Mouse (Mus musculus) macrophage (primary cell): ENCODE measurements around the gene Htra3. TPM values are rescaled to one million over a fixed set of nuclear protein-coding genes. Genes with fewer than 3 reads are reported as not detected.

ENCODE experiments used
- H3K27ac ChIP-seq: fragments of 350-480 bp; formaldehyde crosslinking; 2 replicates; pipeline ENCODE4 v1.9.0; 2021
- H3K36me3 ChIP-seq: fragments of 350-480 bp; formaldehyde crosslinking; 2 replicates; pipeline ENCODE4 v1.9.0; 2021; ENCODE audit errors: inconsistent target
- H3K4me3 ChIP-seq: fragments of 350-480 bp; formaldehyde crosslinking; 2 replicates; pipeline ENCODE4 v1.9.0; 2021; ENCODE audit errors: inconsistent target
- H3K79me2 ChIP-seq: fragments of 350-480 bp; formaldehyde crosslinking; 2 replicates; pipeline ENCODE4 v1.9.0; 2021; ENCODE audit errors: inconsistent target
- WGBS: methylation state at CpG from one replicate; pipeline ENCODE4 v1.1.7; 2026; ENCODE audit warnings: inconsistent platforms; ENCODE audit not compliant: missing documents; 5-methylcytosine and 5-hydroxymethylcytosine counted together
- polyA plus RNA-seq: library from polyadenylated mRNA; stranded (reverse); fragments of 250-400 nt; gene quantifications from 3 replicates; pipeline ENCODE4 v1.2.4, GENCODE M21; 2018; ENCODE audit warnings: inconsistent platforms

The Htra3 gene
- polyA plus RNA-seq, 1 experiment from 2014 or later, result 0.36 TPM

DNA sequence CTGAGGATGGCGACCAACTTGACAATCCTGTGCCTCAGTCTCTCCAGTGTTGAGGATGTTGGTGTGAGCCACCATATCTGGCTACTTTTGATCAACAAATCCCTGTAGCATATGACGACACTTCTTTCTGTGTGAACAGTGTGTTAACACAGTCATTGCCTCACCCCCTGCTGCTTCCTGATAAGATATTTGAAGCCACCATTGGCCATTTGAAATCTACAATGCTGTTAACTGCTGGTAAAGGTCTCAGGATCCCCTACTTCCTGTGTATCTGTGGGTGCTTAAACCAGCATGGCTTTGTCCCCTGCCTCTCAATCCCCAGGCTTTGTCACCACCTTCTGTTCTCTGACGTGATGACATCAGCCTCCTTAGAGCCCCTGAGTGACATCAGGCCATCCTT is 5.5 kb upstream of the Htra3 start:
- no peaks in the 10 kb centered on the region for H3K79me2 ChIP-seq
- no peaks in the 10 kb centered on the region for H3K36me3 ChIP-seq
- WGBS, result 55% methylated on average over 3 of the region's 3 CpGs
- H3K27ac ChIP-seq, result no peak overlapping the region
- H3K4me3 ChIP-seq, result no peak overlapping the region

DNA sequence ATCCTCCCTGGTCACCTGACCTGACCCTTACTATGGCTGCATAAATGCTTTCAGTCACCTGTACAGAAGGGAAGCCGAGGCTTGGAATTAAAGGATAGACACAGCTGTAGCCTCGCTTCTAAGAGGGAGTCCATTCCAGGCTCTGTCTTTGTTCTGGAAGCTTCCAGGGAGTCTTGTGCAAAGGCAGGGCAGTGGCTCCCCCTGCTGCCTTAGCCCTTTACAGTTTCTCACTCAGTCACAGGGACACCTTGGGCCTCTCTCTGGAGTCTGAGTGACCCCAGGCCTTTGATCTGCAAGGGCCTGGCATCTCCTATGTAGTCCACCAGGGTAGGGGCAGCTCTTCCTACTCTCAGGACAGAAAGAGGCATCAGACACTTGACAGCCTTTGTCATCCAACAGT is 1.4 kb upstream of the Htra3 start:
- H3K36me3 ChIP-seq, result no peaks in the 10 kb centered on the region
- no peak overlapping the region for H3K27ac ChIP-seq
- H3K4me3 ChIP-seq, result no peak overlapping the region
- WGBS, result 71% methylated on average over 2 of the region's 2 CpGs
- H3K79me2 ChIP-seq, result no peaks in the 10 kb centered on the region

DNA sequence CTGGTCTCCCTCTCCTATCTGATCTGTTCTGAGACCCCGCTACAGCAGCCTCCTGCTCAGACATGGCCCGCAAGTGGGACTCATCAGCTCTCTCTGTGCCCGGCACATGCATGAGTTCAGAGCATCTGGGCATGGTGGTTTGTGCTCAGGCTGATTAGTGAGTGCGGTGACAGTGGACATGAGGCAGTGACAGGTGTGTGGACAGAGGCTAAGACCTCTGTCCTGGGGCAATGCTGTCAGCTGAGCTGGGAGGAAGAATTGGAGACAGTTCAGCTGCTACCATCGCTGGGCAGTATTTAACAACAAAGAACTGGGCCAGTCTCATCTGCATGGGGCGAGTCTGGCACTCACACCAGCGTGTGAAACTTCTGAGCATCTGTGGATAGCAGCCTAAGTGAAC is 2.6 kb downstream of the Htra3 start:
- Histone ChIP-seq H3K27ac (no peak overlapping the region), H3K79me2 (no peaks in the 10 kb centered on the region)
- 99% methylated on average over 7 of the region's 7 CpGs for WGBS

DNA sequence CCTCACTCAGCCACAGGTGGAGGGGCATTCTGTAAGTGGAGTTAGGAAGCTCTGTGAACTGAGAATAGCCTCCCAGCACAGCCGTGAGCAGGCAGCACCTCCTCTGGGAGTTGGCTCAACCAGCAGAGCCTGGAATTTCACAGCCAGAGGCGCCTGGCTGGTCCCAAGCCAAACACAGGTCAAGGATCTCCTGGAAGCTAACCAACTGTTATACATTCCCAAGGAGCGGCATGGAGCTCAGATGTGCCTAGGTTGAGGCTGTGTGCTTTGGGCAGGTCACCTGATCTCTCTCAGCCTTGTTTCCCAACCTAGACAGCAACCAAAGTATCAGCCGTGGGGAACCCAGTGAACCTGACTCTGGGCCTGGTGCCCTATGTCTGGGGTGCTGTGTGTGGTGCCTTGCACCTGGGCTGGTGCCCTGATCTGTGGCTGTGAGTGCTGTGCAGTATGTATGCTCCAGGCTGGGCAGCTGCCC is 5.5 kb downstream of the Htra3 start:
- no peak overlapping the region for H3K4me3 ChIP-seq
- H3K79me2 ChIP-seq, result no peaks in the 10 kb centered on the region
- no peaks in the 10 kb centered on the region for H3K36me3 ChIP-seq
- WGBS, result 87% methylated on average over 4 of the region's 4 CpGs
- no peak overlapping the region for H3K27ac ChIP-seq

More for the DNA sequence above, 2.6 kb downstream of the Htra3 start:
- H3K36me3 ChIP-seq, result no peaks in the 10 kb centered on the region
- H3K4me3 ChIP-seq, result no peak overlapping the region

DNA sequence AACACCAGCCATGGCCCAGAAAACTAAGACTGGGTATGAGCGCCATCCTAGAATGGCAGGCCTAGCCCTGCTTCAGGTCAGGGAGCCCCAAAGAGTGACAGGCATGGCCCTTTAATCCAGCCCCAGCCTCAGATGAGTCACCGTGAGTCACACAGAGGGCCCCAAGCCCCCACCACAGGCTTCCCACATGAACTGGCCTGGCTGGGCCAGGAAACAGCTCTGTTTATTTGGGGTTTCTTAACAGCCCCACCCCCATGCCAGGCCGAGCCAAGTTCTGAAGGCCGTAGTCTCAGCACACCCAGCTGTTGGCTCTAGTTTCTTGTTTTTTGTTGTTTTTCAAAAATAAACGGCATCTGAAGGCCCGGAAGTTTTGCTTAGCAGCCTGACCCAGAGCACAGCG is 6.5 kb downstream of the Htra3 start:
- Histone ChIP-seq H3K36me3 (no peaks in the 10 kb centered on the region), H3K27ac (peak overlapping the region; percentile 62), H3K79me2 (no peaks in the 10 kb centered on the region), H3K4me3 (no peak overlapping the region)
- WGBS, result 19% methylated on average over 7 of the region's 7 CpGs

DNA sequence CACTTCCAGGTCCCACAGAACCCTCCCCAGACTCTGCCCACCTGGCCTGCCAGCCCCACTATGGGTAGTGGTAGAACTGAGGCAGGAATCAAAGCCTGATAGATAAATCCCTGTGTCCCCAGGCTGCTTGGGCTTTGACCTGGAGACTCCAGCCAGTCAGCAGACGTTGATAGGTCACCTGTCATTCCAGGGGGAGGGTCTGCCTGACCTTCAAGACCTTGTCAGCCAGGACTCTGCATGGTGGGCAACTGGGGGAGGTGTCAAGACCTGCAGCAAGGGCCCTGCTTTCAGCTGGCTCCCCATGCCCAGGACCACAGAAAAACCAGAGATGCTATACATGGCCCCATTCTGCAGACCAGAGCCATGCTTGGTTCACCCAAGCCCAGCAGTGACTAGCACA is 7.0 kb downstream of the Htra3 start:
- Histone ChIP-seq H3K27ac (peak overlapping the region; percentile 62), H3K4me3 (no peak overlapping the region), H3K79me2 (no peaks in the 10 kb centered on the region), H3K36me3 (no peaks in the 10 kb centered on the region)
- 82% methylated on average over 1 of the region's 1 CpGs for WGBS

DNA sequence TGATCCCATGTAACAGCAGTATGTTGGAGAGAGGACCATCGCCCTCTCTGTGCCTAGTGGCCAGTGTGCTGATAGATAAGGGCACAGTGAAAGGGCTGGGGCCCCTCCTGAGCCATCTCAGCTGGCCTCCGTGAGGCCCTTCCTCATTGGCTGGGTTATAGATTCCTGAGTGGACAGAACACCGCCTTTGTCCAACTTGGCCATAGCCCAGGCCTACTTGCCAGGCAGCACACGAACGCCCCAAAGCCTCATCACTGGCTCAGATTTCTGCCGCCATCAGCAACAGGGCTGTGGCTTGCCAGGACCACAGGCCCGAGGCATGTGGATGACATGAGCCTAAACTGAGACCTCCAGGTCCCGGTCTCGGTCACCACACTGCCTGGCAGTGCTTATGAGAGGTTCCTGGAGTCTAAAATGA is 8.1 kb downstream of the Htra3 start:
- Histone ChIP-seq H3K36me3 (no peaks in the 10 kb centered on the region), H3K79me2 (no peaks in the 10 kb centered on the region), H3K27ac (no peak overlapping the region), H3K4me3 (no peak overlapping the region)
- WGBS, result 84% methylated on average over 9 of the region's 9 CpGs

DNA sequence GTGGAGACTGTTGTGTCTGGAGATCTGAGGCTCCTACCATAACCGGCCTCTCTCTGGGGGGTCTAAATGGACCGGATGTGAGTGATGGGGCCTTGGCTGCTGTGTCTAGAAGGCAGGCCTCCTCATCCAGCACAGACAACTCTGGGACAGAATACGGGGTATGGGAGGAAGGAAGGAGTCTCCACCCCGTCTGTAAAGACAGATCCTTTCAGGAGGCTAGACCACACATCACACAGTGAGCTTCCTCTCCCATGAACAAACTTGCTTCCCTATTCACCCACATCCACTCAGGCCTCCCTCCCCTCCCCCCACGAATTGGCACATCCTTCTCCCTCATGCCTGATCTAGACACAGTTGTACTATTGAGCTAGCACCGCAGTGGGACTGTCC is 9.2 kb downstream of the Htra3 start:
- Histone ChIP-seq H3K4me3 (no peak overlapping the region), H3K27ac (0 out of 2 replicates have a peak overlapping the region, but pooled peaks have one; percentile 8), H3K36me3 (no peaks in the 10 kb centered on the region), H3K79me2 (no peaks in the 10 kb centered on the region)
- 9% methylated on average over 5 of the region's 6 CpGs for WGBS

DNA sequence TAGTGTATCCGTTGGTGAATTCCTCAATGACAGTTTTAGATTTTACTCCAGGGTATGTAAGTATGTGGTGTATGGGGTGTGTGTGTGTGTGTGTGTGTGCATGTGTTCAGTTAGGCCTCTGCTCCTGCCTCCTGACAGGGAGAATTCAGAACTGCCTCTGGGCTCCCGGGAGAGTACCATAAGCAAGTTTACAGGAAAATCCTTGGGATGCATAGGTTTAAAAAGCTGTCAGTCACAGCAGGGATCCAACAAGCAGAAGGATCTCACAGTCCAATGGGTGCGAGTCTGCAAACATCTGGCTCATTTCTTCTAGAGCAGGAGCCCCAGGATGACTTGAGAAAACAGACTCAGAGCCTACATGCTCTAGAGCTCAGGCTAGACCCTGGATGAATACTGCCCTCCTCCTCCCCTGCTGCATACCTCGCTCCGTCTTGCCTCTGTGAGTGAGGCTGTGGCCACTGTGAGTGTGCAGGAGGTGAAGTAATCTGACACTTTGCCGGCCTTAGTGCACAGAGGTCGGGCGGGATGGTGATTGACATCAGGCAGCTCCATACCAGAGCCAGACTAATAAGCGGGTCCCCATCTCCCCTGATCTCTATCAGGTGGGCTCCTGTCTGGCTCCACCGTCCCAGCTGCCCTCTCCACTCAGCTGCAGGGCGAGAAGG is 9.7 kb downstream of the Htra3 start:
- 69% methylated on average over 11 of the region's 11 CpGs for WGBS
- Histone ChIP-seq H3K79me2 (no peaks in the 10 kb centered on the region), H3K36me3 (no peaks in the 10 kb centered on the region), H3K27ac (0 out of 2 replicates have a peak overlapping the region, but pooled peaks have one; percentile 5), H3K4me3 (no peak overlapping the region)

DNA sequence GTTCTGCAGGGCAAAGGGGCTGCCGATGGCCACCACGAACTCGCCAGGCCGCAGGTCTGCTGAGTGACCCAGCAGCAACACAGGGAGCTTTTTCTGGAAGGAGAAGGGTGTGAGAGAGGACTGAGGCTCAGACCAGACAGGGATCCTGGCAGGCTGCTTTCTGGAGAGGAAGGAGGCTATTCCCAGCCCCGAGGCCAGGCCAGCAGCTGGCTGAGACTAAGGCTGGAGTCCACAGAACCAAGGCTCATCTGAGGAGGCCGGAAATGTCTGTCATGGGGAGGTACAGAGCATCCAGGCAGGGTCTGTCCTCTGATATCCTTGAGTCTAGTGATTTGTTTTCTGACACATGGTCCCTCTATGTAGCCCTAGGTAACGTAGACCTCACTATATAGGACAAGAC is 13.4 kb downstream of the Htra3 start:
- Histone ChIP-seq H3K27ac (no peak overlapping the region), H3K79me2 (no peaks in the 10 kb centered on the region), H3K36me3 (no peaks in the 10 kb centered on the region), H3K4me3 (no peak overlapping the region)
- 100% methylated on average over 7 of the region's 7 CpGs for WGBS

DNA sequence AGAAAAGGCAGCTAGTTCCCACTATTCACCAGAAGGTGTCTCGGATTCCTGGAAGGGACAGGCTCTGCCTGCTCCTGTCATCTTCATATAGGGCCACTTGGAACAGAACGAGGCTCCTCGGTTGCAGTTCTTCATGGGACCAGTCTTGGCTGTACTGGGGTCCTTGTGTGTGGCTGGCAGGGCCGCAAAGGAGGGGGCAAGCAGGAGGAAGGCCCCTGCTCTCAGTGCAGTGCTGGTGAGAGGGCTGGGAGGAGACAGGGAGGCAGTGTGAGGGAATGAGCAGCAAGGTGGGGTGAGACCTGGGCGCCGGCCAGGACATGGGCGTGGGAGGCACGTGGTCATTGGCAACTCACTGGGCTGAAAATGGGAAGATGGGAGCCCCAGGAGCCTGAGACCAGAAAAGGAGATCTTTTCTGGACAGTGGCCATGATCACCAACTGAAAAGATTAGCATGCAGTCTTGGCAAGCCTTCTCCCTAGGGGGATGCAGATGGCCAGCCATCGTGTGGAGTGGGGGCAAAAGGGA is 17.5 kb downstream of the Htra3 start:
- WGBS, result 89% methylated on average over 9 of the region's 9 CpGs
- Histone ChIP-seq H3K4me3 (no peak overlapping the region), H3K36me3 (no peaks in the 10 kb centered on the region), H3K79me2 (no peaks in the 10 kb centered on the region), H3K27ac (no peak overlapping the region)

DNA sequence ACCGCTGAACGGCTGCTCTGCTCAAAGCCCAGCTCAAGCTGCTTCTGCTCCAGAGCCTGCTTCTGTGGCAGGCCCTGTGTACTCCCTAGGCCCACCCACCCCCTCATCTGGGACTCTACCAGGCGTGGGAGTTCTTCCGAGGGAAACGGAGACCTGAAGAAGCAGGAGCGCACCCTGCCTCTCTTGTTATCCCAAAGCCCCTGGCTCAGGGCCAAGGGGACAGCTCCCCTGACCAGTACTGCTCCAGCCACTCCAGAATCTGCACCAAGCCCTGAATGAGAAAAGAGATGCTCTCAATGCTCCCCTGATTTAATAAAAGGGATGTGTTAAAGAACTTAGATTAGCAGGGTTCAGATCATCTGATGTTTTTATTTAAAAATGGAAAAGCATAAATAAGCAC is 18.4 kb downstream of the Htra3 start:
- H3K4me3 ChIP-seq, result no peak overlapping the region
- WGBS, result 98% methylated on average over 6 of the region's 6 CpGs
- no peak overlapping the region for H3K27ac ChIP-seq
- H3K79me2 ChIP-seq, result no peaks in the 10 kb centered on the region
- no peaks in the 10 kb centered on the region for H3K36me3 ChIP-seq

DNA sequence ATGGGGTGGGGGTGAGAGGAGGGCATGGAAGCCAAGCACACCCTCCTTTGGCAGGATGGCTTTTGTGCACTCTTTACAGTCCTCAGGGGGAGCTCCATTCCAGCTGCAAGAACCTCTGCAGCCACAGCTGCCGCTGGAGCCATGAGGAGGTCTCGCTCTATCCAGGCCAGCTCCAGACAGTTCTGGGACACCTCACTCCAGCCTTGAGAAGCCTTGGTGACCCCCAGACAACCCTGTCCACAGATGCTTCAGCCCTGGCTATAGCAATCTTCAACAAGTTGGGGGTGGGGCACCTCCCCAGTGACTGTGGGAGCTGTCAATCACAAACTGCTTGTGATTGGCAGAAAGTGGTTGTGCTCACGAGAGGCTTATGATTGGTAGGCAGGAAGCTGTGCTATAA is 20.1 kb downstream of the Htra3 start:
- Histone ChIP-seq H3K4me3 (no peak overlapping the region), H3K27ac (no peak overlapping the region), H3K36me3 (no peaks in the 10 kb centered on the region), H3K79me2 (no peaks in the 10 kb centered on the region)
- WGBS, result 70% methylated on average over 3 of the region's 3 CpGs

DNA sequence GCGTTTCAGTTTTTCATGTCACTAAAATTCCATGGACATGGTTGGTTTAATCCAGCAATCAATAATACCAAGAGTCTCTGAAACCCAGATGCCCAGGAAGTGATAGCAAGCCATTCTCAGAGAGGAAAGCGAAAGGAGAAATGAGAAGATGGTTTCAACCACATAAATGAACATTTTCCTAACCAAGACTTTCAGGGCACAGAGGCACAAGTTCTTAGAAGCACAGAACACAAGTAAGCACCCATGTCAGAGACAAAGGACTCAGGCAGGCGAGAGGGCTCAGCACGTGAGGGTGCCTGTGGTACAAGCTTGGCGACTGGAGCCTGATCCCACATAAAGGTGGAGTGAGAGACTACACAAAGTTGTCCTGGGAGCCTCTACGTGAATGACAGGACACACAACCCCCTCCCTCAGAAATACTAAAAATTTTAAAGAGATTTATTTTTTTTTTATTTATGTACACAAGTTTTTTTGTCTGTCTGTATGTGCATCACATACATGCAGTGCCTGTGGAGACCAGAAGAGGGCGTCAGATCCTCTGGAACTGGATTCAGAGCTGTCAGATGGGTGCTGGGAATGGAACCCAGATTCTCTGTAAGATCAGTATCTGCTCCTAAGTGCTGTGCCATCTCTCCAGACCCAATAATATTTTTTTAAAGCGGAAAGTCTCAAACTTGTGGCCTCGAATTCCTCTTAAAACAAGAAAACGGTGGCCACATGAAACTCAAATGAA is 23.7 kb downstream of the Htra3 start:
- WGBS, result 84% methylated on average over 10 of the region's 10 CpGs
- H3K36me3 ChIP-seq, result no peaks in the 10 kb centered on the region

DNA sequence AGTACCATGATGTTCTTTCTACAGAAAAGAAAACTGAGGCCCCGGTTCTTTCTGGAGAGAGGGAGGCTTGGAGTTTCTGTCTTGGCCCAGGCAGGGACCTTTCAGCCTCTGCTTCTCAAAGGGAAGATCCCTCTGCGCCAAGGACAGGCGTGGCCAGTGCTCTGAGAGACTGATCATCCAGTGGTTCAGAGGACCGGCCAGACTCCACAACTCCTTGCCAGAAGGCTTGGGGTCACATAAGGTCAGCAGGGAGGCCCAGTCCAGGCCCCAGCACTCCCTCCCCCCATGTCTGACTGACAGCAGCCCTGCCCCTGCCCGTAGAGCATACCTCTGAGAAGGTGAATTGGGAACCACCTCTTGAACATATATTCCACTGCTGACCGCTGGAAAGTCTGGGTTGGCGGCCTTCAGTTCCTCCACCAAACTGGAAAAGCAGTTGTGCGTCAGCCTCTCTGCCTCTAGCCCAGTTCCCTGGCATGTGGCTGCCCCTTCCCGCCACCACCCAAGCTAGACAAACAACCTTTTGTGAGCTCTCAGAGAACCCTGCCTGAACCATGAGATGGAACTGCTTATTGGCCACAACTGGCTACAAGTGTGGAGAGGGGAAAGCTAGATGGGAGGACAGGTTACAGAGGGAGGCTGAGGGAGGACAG is 25.7 kb downstream of the Htra3 start:
- no peak overlapping the region for H3K27ac ChIP-seq
- H3K36me3 ChIP-seq, result no peaks in the 10 kb centered on the region
- WGBS, result 95% methylated on average over 9 of the region's 9 CpGs
- H3K79me2 ChIP-seq, result no peaks in the 10 kb centered on the region
- no peak overlapping the region for H3K4me3 ChIP-seq

More for the DNA sequence above, 23.7 kb downstream of the Htra3 start:
- Histone ChIP-seq H3K4me3 (no peak overlapping the region), H3K27ac (no peak overlapping the region), H3K79me2 (no peaks in the 10 kb centered on the region)
